Mouse (Mus musculus): ENCODE data around the gene Cers5.

The Cers5 gene

DNA sequence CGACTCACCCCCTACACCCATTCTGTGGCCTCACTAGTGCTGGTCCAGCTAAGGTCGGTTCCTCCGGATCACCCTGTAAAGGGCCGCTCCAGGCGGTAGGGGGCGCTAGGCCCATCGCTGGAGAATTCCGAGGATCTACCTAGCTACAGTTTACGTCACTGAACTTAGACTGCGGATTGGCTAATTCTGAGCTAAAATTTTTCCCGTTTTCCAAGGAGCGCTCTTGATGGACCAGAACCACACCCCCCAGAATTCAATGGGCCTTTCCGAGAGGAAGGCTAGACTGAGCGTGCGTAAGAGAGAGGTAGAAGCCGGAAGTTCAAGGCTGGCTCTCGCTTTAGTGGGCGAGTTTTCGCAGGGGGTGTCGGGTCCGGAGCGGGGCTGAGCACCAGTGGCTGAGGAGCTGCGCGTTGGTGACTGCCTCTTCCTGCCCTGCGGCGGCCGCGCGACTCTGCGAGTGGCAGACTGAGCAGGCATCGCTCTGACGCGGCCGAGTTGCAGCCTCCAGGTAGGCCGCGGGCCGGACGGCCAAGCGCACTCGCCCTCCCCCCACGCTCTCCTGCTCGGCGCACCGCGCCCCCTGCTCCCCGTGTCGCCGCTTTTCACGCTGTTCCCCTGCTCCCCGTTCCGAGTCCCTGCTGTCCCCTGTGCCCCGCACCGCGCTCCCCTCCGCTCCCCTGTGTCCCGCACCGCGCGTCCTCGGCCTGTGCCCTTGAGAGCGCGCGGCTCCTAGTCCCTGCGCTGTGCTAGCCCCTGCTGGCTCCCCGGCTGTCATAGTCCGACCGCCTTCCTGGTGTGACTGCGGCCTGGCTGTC lies 47.1 kb downstream of the Cers5 start, which contains the start of gene Cox14:
TSS of gene Cox14 (plus strand) at position 278 of the 815 bp plus-strand sequence.
- WGBS: under 1% methylated on average over 68 of the region's 68 CpGs

DNA sequence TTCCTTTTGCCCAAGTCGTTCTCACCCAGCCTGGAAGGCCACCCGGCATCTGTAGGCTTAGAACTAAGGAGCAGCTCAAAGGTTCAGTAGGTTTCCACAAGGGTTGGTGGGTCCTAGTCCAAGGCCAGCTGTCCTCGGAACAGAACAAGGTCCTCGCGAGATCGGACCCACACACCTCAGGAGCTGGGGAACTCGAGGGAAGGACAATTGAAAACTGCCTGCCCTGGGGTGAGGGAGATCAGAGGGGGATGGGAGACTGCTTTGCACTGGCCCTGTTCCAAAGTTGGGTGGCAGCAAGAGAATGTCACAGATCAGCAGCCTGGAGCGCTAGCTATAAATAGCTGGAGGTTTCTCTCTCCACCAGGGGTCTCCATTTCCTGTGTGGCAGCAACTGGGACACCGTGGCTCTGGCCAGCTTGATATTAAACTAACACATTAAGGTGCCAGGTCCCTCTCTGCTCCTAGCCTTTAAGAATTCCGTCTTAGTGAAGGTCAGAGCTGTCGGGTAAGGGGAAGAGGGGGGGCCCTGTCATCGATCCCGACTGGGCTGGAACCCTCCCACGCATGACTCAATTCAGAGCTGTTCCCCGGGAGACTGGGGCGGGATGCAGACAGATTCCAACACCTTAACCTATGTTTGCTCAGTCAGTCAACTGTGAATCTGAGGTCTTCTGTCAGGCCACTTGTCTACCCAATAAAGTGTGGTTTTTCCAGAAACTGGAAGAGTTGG lies 48.2 kb downstream of the Cers5 start:
- 6% methylated on average over 16 of the region's 16 CpGs for WGBS

- WGBS: 15% methylated on average over 11 of the region's 11 CpGs
Measured at GRCm38 (mm10) chr15:99723515-99724291, 49.0 kb downstream of the Cers5 start.

- 45% methylated on average over 10 of the region's 10 CpGs for WGBS
Measured at GRCm38 (mm10) chr15:99723120-99723514, 49.6 kb downstream of the Cers5 start.

DNA sequence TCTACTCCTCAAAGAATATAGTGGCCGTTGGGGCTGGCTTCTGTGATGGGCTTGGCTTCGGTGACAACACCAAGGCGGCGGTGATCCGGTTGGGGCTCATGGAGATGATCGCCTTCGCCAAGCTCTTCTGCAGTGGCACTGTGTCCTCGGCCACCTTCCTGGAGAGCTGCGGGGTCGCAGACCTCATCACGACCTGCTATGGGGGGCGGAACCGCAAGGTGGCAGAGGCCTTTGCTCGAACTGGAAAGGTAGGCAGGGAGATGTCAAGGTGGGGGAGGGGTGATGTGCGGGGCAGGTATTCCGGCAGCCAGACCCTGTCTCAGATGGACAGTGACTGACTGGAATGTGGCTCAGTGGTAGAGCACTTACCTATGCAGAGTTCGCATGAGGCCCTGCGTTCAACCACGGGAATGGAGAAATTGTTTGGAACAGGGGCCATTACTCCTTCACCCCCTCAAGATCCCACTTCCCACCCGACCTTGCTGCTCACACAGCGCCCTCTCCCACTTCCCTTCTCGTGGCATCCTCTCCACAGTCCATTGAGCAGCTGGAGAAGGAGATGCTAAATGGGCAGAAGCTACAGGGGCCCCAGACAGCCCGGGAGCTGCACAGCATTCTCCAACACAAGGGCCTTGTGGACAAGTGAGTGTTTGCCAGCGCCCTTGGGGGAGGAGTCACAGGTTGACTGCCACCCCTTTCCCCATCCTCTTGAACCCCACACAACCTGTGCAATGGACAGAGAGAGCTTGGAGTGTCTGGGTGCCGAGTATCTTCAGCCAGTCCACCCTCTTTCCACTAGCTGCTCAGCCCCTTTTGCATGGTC lies 50.6 kb downstream of the Cers5 start:
- 85% methylated on average over 25 of the region's 25 CpGs for WGBS

- WGBS: 77% methylated on average over 8 of the region's 8 CpGs
Measured at GRCm38 (mm10) chr15:99719865-99720264, 52.8 kb downstream of the Cers5 start.

GRCm38 (mm10) chr15:99718461-99719021 lies 54.1 kb downstream of the Cers5 start:
- WGBS: 71% methylated on average over 9 of the region's 9 CpGs

DNA sequence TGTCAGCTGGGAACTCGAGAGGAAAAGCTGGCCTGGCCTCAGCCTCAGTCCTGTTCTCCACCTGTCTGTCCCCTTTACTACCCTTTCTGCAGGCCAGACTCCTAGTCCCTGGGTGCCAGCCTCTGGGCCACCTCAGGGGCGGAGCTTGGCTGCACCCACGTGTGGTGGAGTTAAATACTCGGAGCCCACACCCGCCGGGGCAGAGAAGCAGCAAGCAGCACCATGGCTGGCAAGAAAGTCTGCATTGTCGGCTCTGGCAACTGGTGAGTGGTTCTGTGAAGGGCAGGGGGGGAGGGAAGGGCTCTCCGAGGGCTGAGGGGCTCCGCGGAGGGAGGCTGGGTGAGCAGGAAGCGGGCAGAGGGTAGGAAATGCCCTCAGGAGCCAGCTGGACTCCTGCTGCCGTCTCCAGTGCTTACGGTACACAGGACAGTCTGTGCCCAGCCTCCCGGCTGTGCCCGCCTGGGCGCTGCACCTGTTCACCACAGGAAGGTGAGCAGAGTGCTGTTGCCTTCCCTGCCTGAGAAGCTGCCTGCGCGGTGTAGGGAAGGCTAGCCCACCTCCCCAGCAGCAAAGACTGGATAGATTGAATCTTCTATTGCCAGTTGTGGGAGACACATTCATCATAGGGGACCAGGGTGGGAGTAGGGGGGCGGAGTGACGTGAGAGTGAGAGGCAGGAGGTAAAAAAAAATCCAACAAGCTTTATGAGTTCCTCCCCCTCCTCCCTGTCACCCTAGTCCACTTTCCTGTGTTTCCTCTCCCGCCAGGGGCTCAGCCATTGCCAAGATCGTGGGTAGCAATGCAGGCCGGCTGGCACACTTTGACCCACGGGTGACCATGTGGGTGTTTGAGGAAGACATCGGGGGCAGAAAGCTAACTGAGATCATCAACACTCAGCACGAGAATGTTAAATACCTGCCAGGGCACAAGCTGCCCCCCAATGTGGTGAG lies 55.0 kb downstream of the Cers5 start, which contains the start of gene Gpd1:
TSS of gene Gpd1 (plus strand) at position 130 of the 949 bp plus-strand sequence.
- 18% methylated on average over 26 of the region's 26 CpGs for WGBS

DNA sequence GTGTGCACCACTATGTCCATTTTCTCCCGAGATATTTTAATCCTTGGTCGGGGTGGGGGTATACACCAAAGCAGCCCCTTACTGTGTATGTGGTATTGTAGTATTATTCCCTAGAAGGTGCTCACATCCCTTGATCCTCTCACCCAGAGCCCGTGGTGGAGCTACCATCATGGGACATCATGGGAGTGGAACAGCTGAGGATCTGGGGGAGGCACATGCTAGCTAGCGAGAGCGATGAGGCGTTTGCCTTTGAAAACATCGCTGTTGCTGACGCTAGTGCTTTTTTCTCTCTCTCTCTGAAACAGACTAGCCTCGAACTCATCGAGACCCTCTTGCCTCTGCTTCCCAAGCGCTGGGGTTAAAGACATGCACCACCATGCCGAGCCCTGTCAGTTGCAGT lies 55.9 kb downstream of the Cers5 start:
- WGBS: 41% methylated on average over 12 of the region's 12 CpGs

DNA sequence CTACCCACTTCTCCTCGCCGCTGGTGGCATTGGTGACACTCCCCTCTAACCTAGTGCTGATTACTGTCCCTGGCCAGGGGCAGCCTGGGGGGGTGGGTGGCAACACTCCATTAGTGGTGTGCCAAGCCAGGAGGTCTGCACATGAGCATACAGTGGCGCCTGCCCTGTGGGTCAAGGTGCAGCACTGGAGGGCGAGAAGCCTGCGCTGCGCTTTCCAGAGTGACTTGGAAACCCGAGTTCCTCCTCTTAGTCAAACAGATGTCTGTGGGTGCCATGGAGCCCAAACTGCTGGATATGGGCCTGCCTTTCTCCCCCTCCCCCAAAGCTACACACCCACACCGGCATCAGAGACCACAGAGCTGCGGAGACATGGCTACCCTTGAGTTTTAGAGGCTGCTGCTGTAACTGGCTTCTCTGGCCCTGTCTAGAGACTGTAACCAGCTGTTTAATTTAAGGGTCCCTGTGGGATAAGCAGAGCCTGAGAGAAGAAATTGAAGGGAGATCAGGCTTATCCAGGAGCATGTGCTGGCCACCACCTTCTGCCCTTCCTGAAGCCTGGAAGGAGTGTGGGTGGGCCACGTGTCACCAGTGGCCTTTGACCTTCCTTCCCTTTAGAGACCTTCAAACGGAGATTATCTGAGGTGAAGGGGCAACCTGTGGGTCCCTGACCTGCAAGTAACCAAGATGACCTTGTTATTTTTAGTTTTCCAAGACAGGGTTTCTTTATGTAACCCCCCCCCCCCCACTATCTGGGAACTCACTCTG lies 56.5 kb downstream of the Cers5 start:
- 38% methylated on average over 11 of the region's 11 CpGs for WGBS

- 19% methylated on average over 13 of the region's 13 CpGs for WGBS
Measured at GRCm38 (mm10) chr15:99715361-99715865, 57.3 kb downstream of the Cers5 start.

DNA sequence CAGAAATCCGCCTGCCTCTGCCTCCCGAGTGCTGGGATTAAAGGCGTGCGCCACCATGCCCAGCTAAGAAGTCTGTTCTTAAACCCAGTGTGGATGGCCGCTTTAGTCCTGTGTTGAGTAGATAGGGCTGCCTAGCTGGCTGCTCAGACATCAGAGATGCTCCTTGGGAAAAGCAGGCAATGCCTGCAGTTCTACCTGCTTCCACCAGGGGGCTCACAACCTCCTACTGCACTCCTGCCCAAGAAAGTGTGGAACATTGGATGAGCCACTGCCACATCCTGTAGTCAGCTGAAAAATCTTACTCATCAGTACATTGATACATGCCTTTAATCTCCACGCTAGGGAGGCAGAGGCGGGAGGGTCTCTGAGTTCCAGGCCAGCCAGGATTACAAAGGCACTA lies 57.8 kb downstream of the Cers5 start:
- WGBS: 34% methylated on average over 7 of the region's 7 CpGs

GRCm38 (mm10) chr15:99714206-99714605 lies 58.5 kb downstream of the Cers5 start:
- 64% methylated on average over 4 of the region's 4 CpGs for WGBS

GRCm38 (mm10) chr15:99713569-99713968 lies 59.1 kb downstream of the Cers5 start:
- 58% methylated on average over 3 of the region's 3 CpGs for WGBS

GRCm38 (mm10) chr15:99712666-99713559 lies 59.8 kb downstream of the Cers5 start:
- WGBS: 64% methylated on average over 13 of the region's 13 CpGs

- WGBS: 60% methylated on average over 3 of the region's 3 CpGs
Measured at GRCm38 (mm10) chr15:99711491-99711890, 61.2 kb downstream of the Cers5 start.
